In the genomic region with DNA sequence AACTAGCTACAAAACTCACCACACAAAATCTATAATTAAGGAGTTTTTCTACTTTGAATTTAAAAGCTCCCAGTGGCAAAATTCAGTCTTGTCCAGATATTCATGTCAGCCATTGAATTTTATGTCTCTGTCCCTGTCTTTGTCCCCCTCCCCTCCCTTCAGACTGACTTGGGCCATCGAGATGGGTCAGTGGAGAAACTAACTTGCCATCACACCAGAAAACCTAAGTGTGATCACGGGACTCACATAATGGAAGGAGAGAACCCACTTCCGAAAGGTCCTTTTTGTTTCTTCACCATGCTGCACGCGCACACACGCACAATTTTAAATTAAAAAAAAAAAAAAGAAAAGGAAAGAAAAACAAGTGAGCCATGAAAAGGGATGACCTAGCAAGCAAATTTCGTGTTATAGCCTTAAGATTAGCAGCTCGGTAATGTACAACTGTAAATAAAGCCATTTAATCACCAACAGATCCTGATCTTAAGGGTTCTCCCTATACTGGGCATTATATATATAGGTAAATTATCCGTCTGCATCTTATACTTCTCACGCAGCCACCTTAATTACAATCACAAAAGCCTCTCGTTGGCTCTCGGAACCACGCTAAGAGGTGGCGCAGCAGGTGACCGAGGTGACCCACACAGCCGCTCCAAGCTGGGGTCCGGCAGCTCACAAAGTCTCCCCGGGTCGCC, we compare ENCODE assay signal across 8 mouse cellular contexts. TPM values are rescaled to one million over a fixed set of nuclear protein-coding genes. Genes with fewer than 3 reads are reported as not detected.
DNase-seq lines count a peak whose midpoint lies in the region; ATAC-seq and TF ChIP-seq lines count a peak whose summit lies in the region.

No protein-coding gene starts in this region.

- H3K4me1 ChIP-seq in testis, adult 2 months (ENCODE audit: control insufficient read depth, insufficient read depth, low read length), result peaks cover 2% of the 10 kb centered on the region; the same call in 1 of the 2 replicates
- H3K4me1 ChIP-seq in hindbrain, embryonic 14.5 days (replicated peaks; ENCODE audit: control insufficient read depth, insufficient read depth, low read length), result peaks cover 5% of the 10 kb centered on the region; the same call in 1 of the 2 replicates
- H3K4me1 ChIP-seq in midbrain, postnatal 0 days (ENCODE audit: insufficient read depth, low read length), result no peaks in the 10 kb centered on the region

- peak; percentile 68 for ATAC-seq in hindbrain, embryonic 14.5 days (ENCODE audit: low FRiP score)
- no peak for ATAC-seq in midbrain, postnatal 0 days (ENCODE audit: low FRiP score)

- TF ChIP-seq CTCF in testis, adult 2 months (IDR thresholded peaks at IDR 0.05; ENCODE audit: control insufficient read depth, insufficient read depth, insufficient replicate concordance, low read depth, low read length), result no peak
- TF ChIP-seq CTCF in midbrain, postnatal 0 days (IDR thresholded peaks at IDR 0.05), result no peak

- no peaks in the 10 kb centered on the region for H3K36me3 ChIP-seq in testis, adult 2 months (ENCODE audit: control insufficient read depth, insufficient read depth, low read length)
- H3K36me3 ChIP-seq in hindbrain, embryonic 14.5 days (replicated peaks; ENCODE audit: control insufficient read depth, insufficient read depth), result 0 out of 2 replicates have a peak, but pooled peaks cover 5% of the 10 kb centered on the region
- H3K36me3 ChIP-seq in midbrain, postnatal 0 days (ENCODE audit: insufficient read depth, low read length), result no peaks in the 10 kb centered on the region

- no peaks in the 10 kb centered on the region for H3K27me3 ChIP-seq in testis, adult 2 months (ENCODE audit: control insufficient read depth, insufficient read depth, low read length)
- no peaks in the 10 kb centered on the region for H3K27me3 ChIP-seq in hindbrain, embryonic 14.5 days (ENCODE audit: control insufficient read depth, insufficient read depth, low read length)
- H3K27me3 ChIP-seq in midbrain, postnatal 0 days (ENCODE audit: insufficient read depth, low read length), result no peaks in the 10 kb centered on the region

- H3K9me3 ChIP-seq in hindbrain, embryonic 14.5 days (ENCODE audit: control insufficient read depth, low read length), result no peaks in the 10 kb centered on the region
- H3K9me3 ChIP-seq in midbrain, postnatal 0 days (ENCODE audit: low read length), result no peaks in the 10 kb centered on the region

- intact Hi-C loops in gastrocnemius, postnatal 36 days (cut with DNase I), result loop anchor here (5.0 kb wide), 3 partner anchors 47 to 402 kb away; partner anchors contain the start of genes Paics and Ppat

- DNase-seq in cerebellum, adult 9-11 months, result peak; percentile 28
- DNase-seq in cerebellum, postnatal 4 days (ENCODE audit: low spot score in 2 of 2), result no peak
- no peak for DNase-seq in testis, postnatal 14 days (ENCODE audit: low spot score)
- DNase-seq in hindbrain, embryonic 14.5 days (ENCODE audit: low spot score), result no peak
- DNase-seq in midbrain, postnatal 0 days (ENCODE audit: low spot score), result peak; percentile 4
- no peak for DNase-seq in spleen, adult 12 weeks (ENCODE audit: low spot score)
- no peak for DNase-seq in gastrocnemius, postnatal 36 days

- peak overlapping the region; percentile 99 for H3K4me3 ChIP-seq in testis, adult 2 months (ENCODE audit: control insufficient read depth, low read depth, low read length)
- peak overlapping the region; percentile 46 for H3K4me3 ChIP-seq in hindbrain, embryonic 14.5 days (replicated peaks; ENCODE audit: low read length)
- H3K4me3 ChIP-seq in midbrain, postnatal 0 days (ENCODE audit: low read depth, low read length), result peak overlapping the region; percentile 69

- 1% methylated on average over 19 of the region's 19 CpGs for WGBS in hindbrain, embryonic 14.5 days
- 1% methylated on average over 19 of the region's 19 CpGs for WGBS in midbrain, postnatal 0 days

- peak overlapping the region; percentile 82 for H3K4me2 ChIP-seq in hindbrain, embryonic 14.5 days (replicated peaks)
- H3K4me2 ChIP-seq in midbrain, postnatal 0 days (ENCODE audit: low read depth, low read length, poor library complexity, severe bottlenecking), result peak overlapping the region; percentile 76

- TF ChIP-seq POLR2A in testis, adult 2 months (IDR thresholded peaks at IDR 0.05; ENCODE audit: control insufficient read depth, low read depth, low read length), result no peak

- H3K27ac ChIP-seq in testis, adult 2 months (ENCODE audit: control insufficient read depth, insufficient read depth, low read depth, low read length), result peak overlapping the region; percentile 40
- peak overlapping the region; percentile 81 for H3K27ac ChIP-seq in hindbrain, embryonic 14.5 days
- peak overlapping the region; percentile 92 for H3K27ac ChIP-seq in midbrain, postnatal 0 days (ENCODE audit: low read depth, low read length)

- H3K9ac ChIP-seq in hindbrain, embryonic 14.5 days, result peak overlapping the region; percentile 68
- H3K9ac ChIP-seq in midbrain, postnatal 0 days (replicated peaks; ENCODE audit: low read length, poor library complexity, severe bottlenecking), result peak overlapping the region; percentile 90

RNA-seq across cellular contexts. Expression of gene Aasdh, which starts 0.5 kb away (rescaled TPM):
- polyA plus RNA-seq in testis, adult 2 months (2012; rRNA removed), result 12.5 and 15.8 TPM in 2 replicates
- polyA plus RNA-seq in hindbrain, embryonic 14.5 days (2014; fragmentation: Nextera tagmentation; extraction: Ambion mirVana), result 14.0 and 18.6 TPM in 2 replicates
- 11.0 and 16.3 TPM in 2 replicates for total RNA-seq in midbrain, postnatal 0 days (2014; rRNA removed)
- polyA plus RNA-seq in midbrain, postnatal 0 days (2015; fragmentation: Nextera tagmentation; extraction: Ambion mirVana), result 10.1 and 11.5 TPM in 2 replicates
- 10 to 100 TPM; 10.2 TPM for total RNA-seq in gastrocnemius, postnatal 36 days (2021)

RNA-seq across cellular contexts. Expression of gene Paics, which starts 46.2 kb away (rescaled TPM):
- 23.0 and 25.1 TPM in 2 replicates for polyA plus RNA-seq in testis, adult 2 months (2012; rRNA removed)
- polyA plus RNA-seq in hindbrain, embryonic 14.5 days (2014; fragmentation: Nextera tagmentation; extraction: Ambion mirVana), result 161 and 188 TPM in 2 replicates
- 96.6 and 116 TPM in 2 replicates for total RNA-seq in midbrain, postnatal 0 days (2014; rRNA removed)
- polyA plus RNA-seq in midbrain, postnatal 0 days (2015; fragmentation: Nextera tagmentation; extraction: Ambion mirVana), result 137 and 144 TPM in 2 replicates
- 100 to 1,000 TPM; 123 TPM for total RNA-seq in gastrocnemius, postnatal 36 days (2021)

RNA-seq across cellular contexts. Expression of gene Ppat, which starts 46.5 kb away (rescaled TPM):
- polyA plus RNA-seq in testis, adult 2 months (2012; rRNA removed), result 2.7 and 4.0 TPM in 2 replicates
- 13.7 and 17.4 TPM in 2 replicates for polyA plus RNA-seq in hindbrain, embryonic 14.5 days (2014; fragmentation: Nextera tagmentation; extraction: Ambion mirVana)
- total RNA-seq in midbrain, postnatal 0 days (2014; rRNA removed), result 10.7 and 14.0 TPM in 2 replicates
- 7.8 and 8.2 TPM in 2 replicates for polyA plus RNA-seq in midbrain, postnatal 0 days (2015; fragmentation: Nextera tagmentation; extraction: Ambion mirVana)
- total RNA-seq in gastrocnemius, postnatal 36 days (2021), result 10 to 100 TPM; 18.6 to 21.8 TPM

Comparison
In these comparisons a context has a peak if more than half of its experiments do, and no peak if none do; other contexts are left out.
1. DNase-seq: peak in cerebellum, adult 9-11 months (single experiment) and midbrain, postnatal 0 days (single experiment); none in cerebellum, postnatal 4 days (0 of 2), testis, postnatal 14 days (single experiment), hindbrain, embryonic 14.5 days (single experiment), spleen, adult 12 weeks (single experiment) and gastrocnemius, postnatal 36 days (0 of 2).
2. H3K27ac ChIP-seq: peak in every context shown above with its lines; median percentile 92 in midbrain, postnatal 0 days; 81 in hindbrain, embryonic 14.5 days; 40 in testis, adult 2 months.
3. H3K4me3 ChIP-seq: peak in every context shown above with its lines; median percentile 99 in testis, adult 2 months; 69 in midbrain, postnatal 0 days; 46 in hindbrain, embryonic 14.5 days.